Mouse (Mus musculus) thymus, adult 18-20 months (tissue): Measurements from ENCODE around the gene Cacnb2.

Source experiments
- DNase-seq, 2 experiments: peaks; one replicate each; pipeline ENCODE4 v3.0.0; 2022; ENCODE audit warnings: mixed read lengths in 2 of 2

Cacnb2 gene

GRCm38 (mm10) chr2:14874281-14875037 is 271.6 kb downstream of the Cacnb2 start:
- DNase-seq: no peak

GRCm38 (mm10) chr2:14875121-14875520 is 272.2 kb downstream of the Cacnb2 start:
- DNase-seq: no peak

GRCm38 (mm10) chr2:14875616-14876015 is 272.7 kb downstream of the Cacnb2 start:
- no peak for DNase-seq

GRCm38 (mm10) chr2:14878953-14879352 is 276.1 kb downstream of the Cacnb2 start:
- no peak for DNase-seq

- DNase-seq: no peak
These were observed 280.6 kb downstream of the Cacnb2 start for GRCm38 (mm10) chr2:14883460-14883859.

- no peak for DNase-seq
These were observed 285.7 kb downstream of the Cacnb2 start for GRCm38 (mm10) chr2:14888406-14889195.

- DNase-seq: no peak
These were observed 300.9 kb downstream of the Cacnb2 start for GRCm38 (mm10) chr2:14903837-14904236.

GRCm38 (mm10) chr2:14904865-14905264 is 302.0 kb downstream of the Cacnb2 start:
- no peak for DNase-seq

GRCm38 (mm10) chr2:14907124-14907925 is 304.4 kb downstream of the Cacnb2 start:
- DNase-seq: no peak

- DNase-seq: no peak
These were observed 314.8 kb downstream of the Cacnb2 start for GRCm38 (mm10) chr2:14917585-14918247.

- no peak for DNase-seq
These were observed 327.0 kb downstream of the Cacnb2 start for GRCm38 (mm10) chr2:14929866-14930265.

GRCm38 (mm10) chr2:14931968-14932367 is 329.1 kb downstream of the Cacnb2 start:
- DNase-seq: no peak

- no peak for DNase-seq
These were observed 333.6 kb downstream of the Cacnb2 start for GRCm38 (mm10) chr2:14936492-14936891.

- DNase-seq: no peak
These were observed 339.4 kb downstream of the Cacnb2 start for GRCm38 (mm10) chr2:14942261-14942660.

GRCm38 (mm10) chr2:14943691-14944357 is 340.9 kb downstream of the Cacnb2 start:
- DNase-seq: no peak

GRCm38 (mm10) chr2:14953090-14953489 is 350.2 kb downstream of the Cacnb2 start:
- DNase-seq: no peak

- DNase-seq: no peak
These were observed 358.1 kb downstream of the Cacnb2 start for GRCm38 (mm10) chr2:14960963-14961488.

GRCm38 (mm10) chr2:14961493-14961892 is 358.6 kb downstream of the Cacnb2 start:
- no peak for DNase-seq

GRCm38 (mm10) chr2:14984029-14984428 is 381.1 kb downstream of the Cacnb2 start:
- DNase-seq: no peak

GRCm38 (mm10) chr2:14988451-14988850 is 385.6 kb downstream of the Cacnb2 start:
- no peak for DNase-seq

GRCm38 (mm10) chr2:14989350-14989749 is 386.5 kb downstream of the Cacnb2 start:
- peak; percentile 45 to 64 for DNase-seq

GRCm38 (mm10) chr2:14992531-14992930 is 389.6 kb downstream of the Cacnb2 start:
- peak in 1 of 2 experiments; percentile 66 for DNase-seq
